Mouse (Mus musculus): ENCODE data around the gene Alppl2.

The Alppl2 gene

DNA sequence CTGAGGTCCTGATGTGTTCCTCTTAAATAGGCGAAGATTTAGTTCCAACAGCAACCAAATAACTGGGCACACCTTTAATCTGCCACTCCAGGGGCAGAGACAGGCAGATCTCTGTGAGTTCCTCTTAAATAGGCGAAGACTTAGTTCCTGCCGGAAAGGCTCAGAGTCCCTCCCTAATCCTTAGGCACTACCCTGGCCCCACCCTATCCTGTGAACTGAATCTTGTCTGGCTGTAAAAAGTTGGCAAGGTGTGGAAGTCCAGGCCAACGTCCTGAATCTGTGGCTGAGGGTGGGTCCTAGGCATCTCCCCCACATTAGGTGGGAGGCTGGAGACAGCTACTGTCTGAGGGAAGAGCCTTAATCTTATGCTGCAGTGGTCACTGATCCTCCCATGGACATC is at the start of gene Alppl2:
Alppl2 (minus strand) TSS at position 101 of the 400 bp plus-strand sequence.
- DNase-seq = no peak

DNA sequence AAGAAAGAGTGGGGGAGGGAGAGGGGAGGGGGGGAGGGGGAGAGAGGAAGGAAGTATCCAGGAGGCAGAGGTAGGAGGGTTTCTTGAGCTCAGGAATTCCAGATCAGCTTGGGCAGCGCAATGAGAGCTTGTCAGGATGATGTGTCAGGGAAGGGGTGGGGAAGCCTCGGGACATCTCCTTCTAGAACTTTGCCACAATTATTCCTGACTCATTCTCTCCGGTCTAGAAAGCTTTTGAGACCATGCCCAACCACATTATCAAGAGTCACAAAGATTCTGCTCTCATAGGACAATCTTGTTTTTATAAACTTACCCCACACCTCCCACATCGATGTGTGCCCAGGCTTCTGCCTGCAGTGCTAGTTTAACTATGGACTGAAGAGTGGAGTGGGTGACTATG is 42.1 kb upstream of the Alppl2 start:
- DNase-seq = no peak

DNA sequence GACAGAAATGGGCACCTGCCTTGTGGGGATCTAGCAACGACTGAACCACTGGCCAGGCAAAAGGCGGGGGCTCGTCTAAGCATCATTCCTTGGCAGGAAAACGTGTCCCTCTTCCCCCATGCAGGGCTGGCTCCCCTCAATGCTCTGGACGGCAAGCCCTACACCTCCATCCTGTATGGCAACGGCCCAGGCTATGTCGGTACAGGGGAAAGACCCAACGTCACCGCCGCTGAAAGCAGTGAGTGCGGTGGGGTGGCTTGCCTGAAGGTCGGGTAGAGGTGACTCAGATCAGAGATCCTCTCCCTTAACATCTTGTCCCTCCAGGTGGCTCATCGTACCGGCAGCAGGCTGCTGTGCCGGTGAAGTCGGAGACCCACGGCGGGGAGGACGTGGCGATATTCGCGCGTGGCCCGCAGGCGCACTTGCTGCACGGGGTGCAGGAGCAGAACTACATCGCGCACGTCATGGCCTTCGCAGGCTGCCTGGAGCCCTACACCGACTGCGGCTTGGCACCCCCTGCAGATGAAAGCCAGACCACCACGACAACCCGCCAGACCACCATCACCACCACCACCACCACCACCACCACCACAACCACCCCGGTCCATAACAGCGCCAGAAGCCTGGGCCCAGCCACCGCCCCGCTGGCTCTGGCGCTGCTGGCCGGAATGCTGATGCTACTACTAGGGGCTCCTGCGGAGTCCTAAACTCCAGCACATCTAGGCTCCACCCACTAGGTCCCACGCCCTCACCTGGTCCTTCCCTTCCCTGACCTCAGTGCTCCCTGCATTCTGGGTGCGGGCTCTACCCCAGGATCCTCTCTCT is 37.7 kb upstream of the Alppl2 start:
- DNase-seq = no peak

DNA sequence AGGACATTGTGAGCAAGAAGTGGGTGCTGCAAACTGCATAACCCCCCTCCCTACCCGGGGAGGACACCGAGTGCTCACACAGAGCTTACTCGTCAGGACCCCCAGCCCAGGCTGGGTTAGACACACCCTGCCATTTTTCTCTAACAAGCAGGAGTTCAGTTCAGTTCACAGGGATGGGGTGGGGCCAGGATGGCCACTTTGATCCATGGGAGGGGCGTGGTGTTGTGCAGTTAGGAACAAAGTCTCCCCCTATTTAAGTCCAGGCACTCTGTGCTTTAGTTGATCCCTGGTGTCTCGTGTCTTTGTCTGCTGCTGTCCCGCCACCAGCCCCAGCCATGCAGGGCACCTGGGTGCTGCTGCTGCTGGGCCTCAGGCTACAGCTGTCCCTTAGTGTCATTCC is 34.9 kb upstream of the Alppl2 start, which contains the start of gene Akp3:
Akp3 (plus strand) TSS at position 301 of the 400 bp plus-strand sequence.
- no peak for DNase-seq

DNA sequence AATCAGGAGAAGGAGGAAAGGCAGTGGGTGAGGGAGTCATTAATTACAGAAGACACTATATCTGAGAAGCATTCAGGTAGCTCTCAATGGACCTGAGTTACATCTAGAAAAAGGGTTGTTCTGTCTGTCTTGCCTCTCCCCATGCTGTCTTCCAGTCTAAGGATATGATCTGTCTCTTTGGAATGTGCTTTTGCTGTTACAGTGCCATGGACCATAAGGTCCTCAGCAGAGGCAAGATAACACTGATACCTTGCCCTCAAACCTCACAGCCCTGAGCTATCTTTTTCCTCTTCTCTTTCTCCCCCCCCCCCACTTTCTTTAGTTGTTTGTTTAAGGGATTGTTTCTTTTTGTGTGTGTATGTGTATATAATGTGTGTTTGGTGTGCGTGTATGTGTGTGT is 25.1 kb upstream of the Alppl2 start:
- DNase-seq = no peak

DNA sequence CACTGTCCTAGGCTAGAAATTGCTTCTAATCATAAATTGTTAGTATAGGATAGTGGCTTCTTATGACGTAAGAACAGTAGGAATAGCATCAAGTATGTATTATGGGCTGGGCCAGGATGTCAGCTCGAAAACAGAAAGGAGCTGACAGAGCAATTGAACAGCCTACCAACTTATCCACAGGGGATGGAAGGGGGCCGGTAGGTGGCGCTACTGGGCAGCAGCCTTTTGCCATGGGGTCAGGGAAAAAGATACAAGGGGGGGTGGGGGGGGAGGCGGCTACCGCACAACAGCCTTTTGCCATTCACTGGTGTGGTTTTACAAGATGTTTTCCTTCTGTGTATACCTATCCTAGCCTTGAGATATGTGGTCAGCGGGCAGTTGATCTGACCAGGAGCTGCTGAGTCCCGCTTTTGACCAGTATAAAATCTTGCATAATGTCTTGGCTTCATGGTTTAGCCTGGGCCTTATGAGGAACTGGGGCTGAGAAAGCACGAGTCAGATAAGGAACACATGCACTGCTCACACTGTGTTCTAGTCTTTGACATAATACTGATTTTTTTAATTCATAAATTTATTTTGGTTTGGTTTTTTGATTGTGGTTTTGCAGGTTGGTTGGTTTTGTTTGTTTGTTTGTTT is 22.1 kb upstream of the Alppl2 start:
- DNase-seq = no peak

DNA sequence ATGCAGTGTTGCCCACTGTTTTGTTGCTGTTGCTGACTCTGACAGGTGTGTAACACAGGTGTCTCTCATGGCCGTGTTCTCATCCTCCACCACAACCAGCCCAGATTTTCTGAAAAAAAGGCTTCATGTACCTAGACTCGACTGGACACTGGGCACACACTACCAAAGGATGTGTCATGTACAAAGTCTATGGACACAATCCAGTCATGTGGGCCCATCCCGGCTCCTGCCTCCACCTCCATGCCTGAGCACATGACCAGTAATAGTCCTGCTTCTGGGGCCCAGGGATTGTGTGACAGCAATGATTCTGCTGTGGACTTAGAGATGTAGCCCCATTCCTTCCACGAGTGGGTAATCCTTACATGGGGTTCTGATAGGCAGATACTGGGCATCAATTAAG is 18.8 kb upstream of the Alppl2 start:
- no peak for DNase-seq

DNA sequence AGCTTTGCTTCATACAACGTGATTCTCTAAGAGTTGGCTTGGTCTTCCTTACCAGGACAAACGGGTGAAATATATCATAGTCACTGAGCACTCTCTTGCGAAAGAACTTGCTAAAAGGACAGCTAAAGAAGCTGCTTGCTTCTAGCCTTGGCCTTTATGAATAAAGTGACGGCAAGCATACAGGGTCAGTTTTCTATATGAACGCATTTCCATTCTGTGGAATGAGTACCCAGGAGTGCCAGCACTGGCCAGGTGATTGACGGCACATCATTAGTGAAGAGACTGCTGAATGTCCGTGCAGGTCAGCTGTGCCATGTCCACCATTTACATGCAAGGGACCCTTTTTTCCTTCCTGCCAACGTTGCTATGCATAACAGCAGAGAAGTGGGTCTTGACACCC is 16.8 kb upstream of the Alppl2 start:
- no peak for DNase-seq

DNA sequence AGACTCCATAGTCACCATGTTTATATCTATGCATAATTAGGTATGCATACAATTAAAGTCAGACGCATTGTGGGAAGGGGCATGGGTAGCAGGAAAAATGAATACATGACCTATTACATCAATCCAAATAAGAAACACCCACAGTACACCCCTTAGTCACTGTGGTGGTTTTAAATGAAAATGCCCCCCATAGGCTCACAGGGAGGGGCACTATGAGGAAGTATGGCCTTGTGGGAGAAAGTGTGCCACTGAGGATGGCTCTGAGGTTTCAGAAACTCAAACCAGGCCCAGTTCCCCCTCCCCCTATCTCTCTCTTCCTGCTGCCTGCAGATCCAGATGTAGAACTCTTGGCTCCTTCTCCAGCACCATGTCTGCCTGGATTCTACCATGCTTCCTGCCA is 14.2 kb upstream of the Alppl2 start:
- DNase-seq = no peak

DNA sequence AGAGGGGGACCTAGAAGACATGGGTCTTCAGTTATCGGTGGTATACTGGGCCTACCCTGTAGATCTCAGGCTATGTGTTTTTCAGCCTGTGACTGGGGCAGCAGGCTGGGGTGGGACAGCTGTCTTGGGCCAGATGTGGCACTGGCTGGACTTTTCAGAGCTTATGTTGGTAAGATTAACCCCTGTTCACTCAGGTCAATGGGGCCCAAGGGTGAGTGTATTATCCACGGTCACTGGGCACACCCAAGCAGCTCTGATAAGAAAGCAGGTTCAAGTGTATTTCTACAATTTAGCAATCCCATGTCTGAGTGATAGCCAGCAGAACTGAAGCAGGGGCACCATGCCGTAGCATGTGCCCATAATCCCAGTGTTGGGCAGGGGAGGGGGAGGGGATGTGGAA is 12.4 kb upstream of the Alppl2 start:
- no peak for DNase-seq

DNA sequence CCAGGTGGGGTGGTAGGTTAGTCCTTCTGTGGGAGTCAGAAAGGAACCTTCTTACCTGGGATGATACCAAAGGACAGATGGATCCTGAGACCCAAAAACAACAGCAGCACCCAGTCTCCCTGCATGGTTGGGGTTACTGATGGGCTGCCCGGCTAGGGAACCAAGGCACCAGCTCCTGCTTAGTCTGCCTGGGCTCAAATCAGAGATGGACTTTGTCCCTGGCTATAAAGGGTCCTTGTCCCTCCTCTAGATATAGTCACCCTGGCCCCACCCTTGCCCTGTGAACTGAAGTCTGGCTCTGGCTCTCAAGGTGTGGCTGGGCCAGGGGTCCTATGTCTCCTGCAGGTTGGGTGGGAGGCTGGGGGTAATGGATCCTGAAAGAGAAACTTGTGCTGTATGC is 11.7 kb upstream of the Alppl2 start, which contains the start of gene Alpi:
Alpi (minus strand) TSS at position 196 of the 400 bp plus-strand sequence.
- no peak for DNase-seq

DNA sequence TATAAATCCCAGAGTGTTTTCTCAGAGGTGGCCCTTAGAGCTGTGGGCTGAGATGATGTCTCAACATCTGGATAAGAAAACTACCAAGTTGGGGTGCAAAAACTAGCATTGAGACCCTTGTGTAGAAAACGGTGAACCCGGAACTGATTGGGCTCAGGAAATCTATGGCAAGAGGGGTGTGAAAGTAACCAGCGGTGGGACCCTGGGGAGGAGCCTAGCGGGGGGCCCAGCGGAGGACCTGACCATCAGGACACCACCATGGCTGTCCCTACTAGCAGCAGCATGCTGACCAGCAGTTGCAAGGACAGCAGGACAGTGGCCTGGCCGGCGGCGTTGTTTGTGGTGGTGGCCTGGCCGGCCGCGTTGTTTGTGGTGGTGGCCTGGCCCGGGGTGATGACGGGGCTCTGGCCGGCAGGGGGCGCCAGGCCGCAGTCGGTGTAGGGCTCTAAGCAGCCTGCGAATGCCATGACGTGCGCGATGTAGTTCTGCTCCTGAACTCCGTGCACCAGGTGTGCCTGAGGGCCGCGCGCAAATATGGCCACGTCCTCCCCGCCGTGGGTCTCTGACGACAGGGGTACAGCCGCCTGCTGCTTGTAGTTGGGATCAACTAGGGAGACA is 8.7 kb upstream of the Alppl2 start:
- peak; percentile 3 for DNase-seq

DNA sequence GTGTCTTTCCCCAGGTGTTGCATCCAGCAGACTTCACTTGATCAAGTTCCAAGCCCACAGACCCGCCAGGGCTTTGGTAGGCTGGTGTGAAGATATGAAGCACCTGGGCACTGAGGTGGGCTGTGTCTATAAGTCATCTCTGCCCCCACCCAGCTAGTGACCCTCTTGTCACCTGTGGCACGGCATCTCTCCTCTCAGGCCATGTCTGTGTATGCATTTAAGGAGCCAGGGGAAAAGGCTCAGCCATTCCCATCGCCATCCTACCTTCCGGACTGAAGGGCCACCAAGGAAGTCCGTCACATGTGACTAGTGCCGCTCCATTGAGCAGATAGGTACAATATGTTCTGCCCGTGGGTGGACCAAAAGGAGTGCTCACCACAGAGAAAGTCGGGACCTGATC is 5.9 kb upstream of the Alppl2 start:
- DNase-seq = no peak

DNA sequence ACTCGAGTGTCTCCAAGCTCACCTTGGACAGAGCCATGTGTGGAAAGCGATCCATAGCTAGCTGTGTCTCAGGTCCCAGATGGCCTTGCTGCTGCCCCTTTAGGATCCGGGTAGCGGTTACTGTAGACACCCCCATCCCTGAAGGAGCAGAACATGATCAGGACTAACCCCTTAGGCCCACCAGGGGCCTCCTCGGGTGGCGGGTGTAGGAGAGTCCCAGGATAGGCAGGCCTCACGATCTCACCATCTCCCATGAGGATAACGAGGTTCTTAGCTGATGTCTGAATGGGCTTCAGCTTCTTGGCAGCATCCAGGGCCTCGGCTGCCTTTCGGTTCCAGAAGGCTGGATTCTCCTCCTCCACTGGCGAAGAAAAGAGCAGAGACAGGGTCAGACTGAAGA is 477 bp downstream of the Alppl2 start:
- no peak for DNase-seq

DNA sequence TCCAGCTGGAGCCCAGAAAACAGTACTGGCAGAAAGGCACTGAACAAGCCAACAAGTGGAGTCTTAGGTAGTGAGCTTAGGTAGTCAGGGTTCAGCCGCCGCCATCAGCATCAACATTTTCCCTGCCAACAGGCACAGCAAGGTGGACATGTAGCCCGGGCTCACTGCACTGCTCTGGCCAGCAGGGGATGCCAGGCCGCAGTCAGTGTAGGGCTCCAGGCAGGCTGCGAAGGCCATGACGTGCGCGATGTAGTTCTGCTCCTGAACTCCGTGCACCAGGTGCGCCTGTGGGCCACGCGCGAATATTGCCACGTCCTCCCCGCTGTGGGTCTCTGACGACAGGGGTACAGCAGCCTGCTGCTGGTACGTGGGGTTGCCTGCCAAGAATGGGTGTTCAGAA is 2.8 kb downstream of the Alppl2 start:
- no peak for DNase-seq

DNA sequence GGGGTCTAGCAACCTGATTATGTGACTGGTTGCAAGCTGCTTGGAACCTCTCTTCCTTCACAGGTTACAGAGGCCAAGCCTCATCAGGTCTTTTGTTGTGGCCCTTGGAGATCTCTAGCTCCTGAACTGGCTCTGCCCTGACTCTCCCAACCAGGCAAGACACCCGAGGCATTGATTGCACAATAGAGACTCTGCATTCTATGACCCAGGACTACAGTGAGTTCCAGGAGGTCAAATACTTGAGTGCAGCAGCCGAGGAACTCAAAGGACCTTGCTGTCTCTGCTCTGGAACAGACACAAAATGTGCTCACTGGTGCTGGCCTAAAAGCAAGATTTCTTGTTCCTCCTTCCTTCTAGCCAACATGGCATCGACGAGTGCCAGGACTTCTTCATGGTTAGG is 3.5 kb downstream of the Alppl2 start:
- DNase-seq = no peak

DNA sequence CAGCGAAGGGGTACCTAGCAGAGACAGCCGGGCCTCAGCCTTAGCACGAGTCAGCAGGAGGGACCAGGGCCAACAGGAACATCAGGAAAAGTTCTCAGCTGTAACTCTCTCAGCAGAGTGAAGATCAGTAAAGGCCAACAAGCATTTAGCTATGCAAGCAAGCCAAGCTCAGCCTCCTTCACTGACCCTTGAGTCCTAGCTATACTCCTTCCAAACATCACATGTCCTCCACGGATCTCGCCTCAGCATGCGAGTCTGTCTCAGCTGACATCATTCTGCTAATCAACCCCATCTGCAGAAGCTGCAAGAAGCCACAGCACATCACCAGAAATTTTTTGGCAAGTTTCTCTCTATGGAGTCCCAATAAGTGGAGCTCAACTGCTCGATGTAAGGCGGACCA is 16.0 kb downstream of the Alppl2 start:
- no peak for DNase-seq

DNA sequence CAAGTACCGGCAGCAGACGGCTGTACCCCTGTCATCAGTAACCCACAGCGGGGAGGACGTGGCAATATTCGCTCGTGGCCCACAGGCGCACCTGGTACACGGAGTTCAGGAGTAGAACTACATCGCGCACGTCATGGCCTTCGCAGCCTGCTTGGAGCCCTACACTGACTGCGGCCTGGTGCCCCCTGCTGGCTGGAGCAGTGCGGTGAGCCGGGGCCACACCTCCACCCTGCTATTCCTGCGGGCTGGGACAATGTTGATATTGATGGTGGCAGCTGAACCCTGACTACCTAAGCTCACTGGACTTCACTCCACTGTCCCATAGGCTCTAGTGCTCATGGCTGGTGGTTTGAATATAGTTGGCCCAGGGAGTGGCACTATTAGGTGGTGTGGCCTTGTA is 19.0 kb downstream of the Alppl2 start:
- DNase-seq = no peak

DNA sequence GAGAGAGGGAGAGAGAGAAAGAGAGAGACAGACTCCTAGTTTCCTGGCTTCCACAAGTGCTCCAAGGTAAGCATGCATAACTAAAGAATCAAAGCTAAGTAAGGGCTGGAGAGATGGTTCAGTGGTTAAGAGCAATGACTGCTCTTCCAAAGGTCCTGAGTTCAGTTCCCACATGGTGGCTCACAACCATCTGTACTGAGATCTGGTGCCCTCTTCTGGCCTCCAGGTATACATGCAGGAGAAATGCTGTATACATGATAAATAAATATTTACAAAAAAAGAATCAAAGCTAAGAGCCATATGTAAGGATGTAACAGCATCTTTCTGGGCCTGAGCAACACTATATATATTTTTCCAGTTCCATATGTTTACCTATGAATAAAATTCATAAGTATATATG is 28.8 kb downstream of the Alppl2 start:
- DNase-seq = no peak

DNA sequence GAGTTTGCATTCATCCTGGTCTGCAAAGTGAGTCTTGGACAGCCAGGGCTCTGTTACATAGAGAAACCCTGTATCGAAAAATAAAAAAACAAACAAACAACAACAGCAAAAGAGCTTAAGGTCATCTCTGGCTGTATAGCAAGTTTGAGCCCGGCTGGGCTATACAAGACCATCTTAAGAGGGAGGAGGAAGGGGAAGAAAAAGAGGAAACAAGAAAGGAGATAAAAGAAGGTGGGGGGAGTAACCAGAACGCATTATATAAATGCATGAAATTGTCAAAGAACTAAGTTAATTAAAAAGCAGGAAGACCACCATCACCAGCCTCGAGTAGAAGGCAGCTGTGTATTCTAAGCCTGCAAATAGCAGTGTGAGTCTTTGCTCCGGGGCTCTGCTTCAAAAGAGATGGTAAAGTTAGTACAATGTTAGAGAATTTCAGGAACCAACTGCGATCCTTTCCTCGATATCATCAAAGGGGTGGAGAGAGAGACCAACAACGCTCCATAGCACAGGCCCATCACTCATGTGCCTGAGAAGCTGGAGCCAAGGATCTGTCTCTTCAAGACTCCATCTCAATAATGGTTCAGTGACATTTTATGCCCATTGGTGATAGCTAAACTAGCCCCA is 30.6 kb downstream of the Alppl2 start:
- no peak for DNase-seq

DNA sequence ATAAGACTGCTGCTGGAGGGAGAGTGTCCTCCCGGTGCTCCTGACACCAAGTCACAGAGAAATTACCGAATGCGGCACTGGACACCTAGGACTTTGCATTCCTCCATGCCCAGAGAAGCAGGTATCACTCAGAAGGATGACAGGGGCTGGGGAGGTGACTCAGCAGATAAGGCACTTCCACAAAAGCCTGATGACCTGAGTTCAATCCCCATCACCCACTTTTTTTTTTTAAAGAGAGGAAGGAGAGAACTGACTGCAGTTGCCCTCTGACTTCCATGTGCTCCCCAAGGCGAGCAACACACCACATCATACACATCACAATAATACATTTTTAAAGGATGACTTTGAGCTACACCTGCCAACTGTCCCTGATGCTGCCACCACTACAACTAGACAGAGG is 32.7 kb downstream of the Alppl2 start:
- no peak for DNase-seq

DNA sequence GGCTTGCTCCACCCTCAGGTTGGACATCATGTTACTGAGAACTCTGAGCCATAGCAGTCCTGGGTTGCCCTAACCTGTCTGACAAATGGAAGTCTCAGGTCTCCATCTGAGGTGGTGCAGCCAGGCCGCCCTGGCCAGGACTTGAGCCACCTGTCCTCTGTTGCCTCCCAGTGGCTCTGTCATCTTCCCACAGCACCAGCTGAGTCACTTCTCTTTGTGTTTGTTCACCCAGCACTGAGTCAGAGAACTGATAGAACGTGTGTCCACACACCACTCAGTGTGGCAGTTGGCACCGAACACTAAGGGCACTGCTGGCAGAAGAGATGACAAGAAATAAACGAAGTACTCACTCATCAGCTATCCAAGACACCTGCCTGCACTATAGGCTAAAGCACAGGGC is 38.4 kb downstream of the Alppl2 start:
- no peak for DNase-seq

DNA sequence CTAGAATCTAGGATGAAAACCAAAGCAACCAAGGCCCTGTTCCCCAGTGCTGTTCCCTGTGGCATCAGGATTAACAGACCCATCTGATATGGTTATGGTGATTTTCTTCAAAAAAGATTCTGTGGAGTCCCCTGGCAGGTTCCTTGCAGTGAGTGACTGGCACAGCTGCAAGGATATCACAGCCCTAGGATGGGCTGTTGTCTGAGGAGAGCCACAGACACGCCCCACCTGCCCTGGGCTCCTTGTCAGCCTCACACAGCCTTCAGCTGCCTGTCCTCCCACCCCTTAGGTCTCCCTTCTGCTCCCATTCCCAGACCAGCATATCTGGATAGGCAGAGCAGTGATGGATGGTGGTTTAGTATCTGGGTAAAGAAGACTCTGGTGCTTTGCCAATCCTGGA is 39.0 kb downstream of the Alppl2 start:
- no peak for DNase-seq

DNA sequence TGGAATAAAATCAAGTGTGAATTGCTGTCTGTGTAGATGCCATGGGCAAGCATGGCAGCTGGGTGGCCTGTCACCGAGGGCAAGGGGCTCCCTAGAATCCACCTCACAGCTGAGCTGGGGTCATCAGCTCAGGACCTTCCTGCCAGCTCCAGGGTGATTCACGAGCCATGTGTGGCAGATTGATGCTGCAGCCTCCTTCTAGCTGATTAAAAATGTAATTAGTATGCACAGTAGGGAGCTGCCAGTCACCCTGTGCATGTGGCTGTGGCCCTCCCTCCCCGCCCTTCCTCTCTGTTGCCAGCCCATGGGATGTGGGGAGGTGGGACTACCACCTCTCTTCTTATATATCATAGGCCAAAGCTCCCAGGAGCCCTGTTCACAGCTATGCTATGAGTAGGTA is 39.7 kb downstream of the Alppl2 start:
- DNase-seq = no peak

Measured in cerebellum, adult 9-10 months (tissue).